Mouse (Mus musculus) liver, embryonic 11.5 days (tissue): ENCODE data around the gene Kdm2a. TPM values are rescaled to one million over a fixed set of nuclear protein-coding genes. Genes with fewer than 3 reads are reported as not detected.

Source experiments
- ATAC-seq: fragments of 200-750 bp; cut with Nextera tagmentation; replicated peaks from 2 replicates; pipeline ENCODE4 v1.8.0; 2017; ENCODE audit warnings: moderate number of reproducible peaks, mild to moderate bottlenecking, moderate TSS enrichment, moderate library complexity; ENCODE audit not compliant: low FRiP score
- DNase-seq: peaks from one replicate; pipeline ENCODE4 v3.0.0-alpha.2; 2017; ENCODE audit warnings: low spot score
- H3K27ac ChIP-seq: fragments of 300-500 bp; sonication (generic); 2 replicates; pipeline ENCODE4 v1.5.1; 2014; ENCODE audit warnings: mild to moderate bottlenecking, low read depth, low read length, control low read depth
- H3K27me3 ChIP-seq: fragments of 300-500 bp; sonication (generic); replicated peaks from 2 replicates; pipeline ENCODE4 v1.6.1; 2014; ENCODE audit warnings: low read length, mixed read lengths; ENCODE audit not compliant: control insufficient read depth, insufficient read depth
- H3K36me3 ChIP-seq: fragments of 300-500 bp; sonication (generic); 2 replicates; pipeline ENCODE4 v1.6.1; 2014; ENCODE audit warnings: mild to moderate bottlenecking, low read length, moderate library complexity, mixed read lengths; ENCODE audit not compliant: control insufficient read depth, insufficient read depth
- H3K4me1 ChIP-seq: fragments of 300-500 bp; sonication (generic); replicated peaks from 2 replicates; pipeline ENCODE4 v1.6.1; 2014; ENCODE audit warnings: low read length, mixed read lengths; ENCODE audit not compliant: control insufficient read depth, insufficient read depth
- H3K4me2 ChIP-seq: fragments of 300-500 bp; sonication (generic); 2 replicates; pipeline ENCODE4 v1.6.1; 2014; ENCODE audit warnings: mild to moderate bottlenecking, control low read depth, moderate library complexity
- H3K4me3 ChIP-seq: fragments of 300-500 bp; sonication (generic); 2 replicates; pipeline ENCODE4 v1.5.1; 2014; ENCODE audit warnings: low read depth, low read length, control low read depth
- H3K9ac ChIP-seq: fragments of 300-500 bp; sonication (generic); 2 replicates; pipeline ENCODE4 v1.6.1; 2014; ENCODE audit warnings: low read depth, low read length, control low read depth
- H3K9me3 ChIP-seq: fragments of 300-500 bp; sonication (generic); 2 replicates; pipeline ENCODE4 v1.6.1; 2016; ENCODE audit warnings: low read length, inconsistent platforms, mixed read lengths; ENCODE audit not compliant: control insufficient read depth
- WGBS: fragments of 180-500 bp; shearing (Covaris S2); extraction: QIAGEN DNeasy Blood & Tissue Kit; methylation state at CpG from one replicate; pipeline ENCODE4 v1.1.7; 2014; 5-methylcytosine and 5-hydroxymethylcytosine counted together
- polyA plus RNA-seq: library from polyadenylated mRNA; unstranded; fragments of >200 nt; fragmentation: Nextera tagmentation; extraction: Ambion mirVana; gene quantifications from 2 replicates; pipeline ENCODE4 v1.2.1, GENCODE M21; 2014

Kdm2a gene
- polyA plus RNA-seq, 1 experiment from 2014 or later: 40.2 TPM

DNA sequence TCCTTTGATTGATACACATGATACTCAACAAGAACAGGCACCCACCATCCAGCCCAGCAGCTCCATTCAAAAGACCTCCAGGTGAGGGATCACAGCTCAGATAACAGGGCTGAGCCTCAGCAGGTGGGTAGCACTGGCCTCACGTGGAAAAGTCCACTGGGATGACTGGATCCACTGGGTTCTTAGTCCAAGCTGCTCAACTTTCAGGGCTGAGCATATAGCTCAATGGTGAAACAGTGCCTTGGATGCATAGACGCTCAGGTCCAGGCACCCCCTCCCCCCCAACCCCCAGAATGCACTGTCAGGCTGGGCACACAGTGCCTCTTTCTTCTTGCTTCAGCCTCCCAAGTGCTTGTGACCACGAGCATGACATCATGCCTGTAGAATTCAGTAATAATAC lies 24.9 kb upstream of the Kdm2a start:
- 0 out of 2 replicates have a peak, but pooled peaks cover 2% of the 10 kb centered on the region for H3K4me1 ChIP-seq
- no peak overlapping the region for H3K4me3 ChIP-seq
- H3K27me3 ChIP-seq: no peaks in the 10 kb centered on the region; the same call in 1 of the 2 replicates
- WGBS: 64% methylated on average over 3 of the region's 3 CpGs
- H3K4me2 ChIP-seq: no peak overlapping the region
- H3K9me3 ChIP-seq: no peaks in the 10 kb centered on the region
- H3K36me3 ChIP-seq: peaks cover 8% of the 10 kb centered on the region; the same call in 1 of the 2 replicates
- H3K9ac ChIP-seq: no peak overlapping the region
- DNase-seq: no peak
- H3K27ac ChIP-seq: no peak overlapping the region
- no peak for ATAC-seq

GRCm38 (mm10) chr19:4422581-4422980 lies 24.5 kb upstream of the Kdm2a start:
- ATAC-seq (no peak), DNase-seq (no peak)
- no peak overlapping the region for H3K27ac ChIP-seq
- no peak overlapping the region for H3K4me3 ChIP-seq
- H3K4me1 ChIP-seq: 0 out of 2 replicates have a peak, but pooled peaks cover 2% of the 10 kb centered on the region
- H3K9ac ChIP-seq: no peak overlapping the region
- 90% methylated on average over 3 of the region's 3 CpGs for WGBS
- peaks cover 8% of the 10 kb centered on the region; the same call in 1 of the 2 replicates for H3K36me3 ChIP-seq
- H3K9me3 ChIP-seq: no peaks in the 10 kb centered on the region
- no peaks in the 10 kb centered on the region; the same call in 1 of the 2 replicates for H3K27me3 ChIP-seq
- no peak overlapping the region for H3K4me2 ChIP-seq

DNA sequence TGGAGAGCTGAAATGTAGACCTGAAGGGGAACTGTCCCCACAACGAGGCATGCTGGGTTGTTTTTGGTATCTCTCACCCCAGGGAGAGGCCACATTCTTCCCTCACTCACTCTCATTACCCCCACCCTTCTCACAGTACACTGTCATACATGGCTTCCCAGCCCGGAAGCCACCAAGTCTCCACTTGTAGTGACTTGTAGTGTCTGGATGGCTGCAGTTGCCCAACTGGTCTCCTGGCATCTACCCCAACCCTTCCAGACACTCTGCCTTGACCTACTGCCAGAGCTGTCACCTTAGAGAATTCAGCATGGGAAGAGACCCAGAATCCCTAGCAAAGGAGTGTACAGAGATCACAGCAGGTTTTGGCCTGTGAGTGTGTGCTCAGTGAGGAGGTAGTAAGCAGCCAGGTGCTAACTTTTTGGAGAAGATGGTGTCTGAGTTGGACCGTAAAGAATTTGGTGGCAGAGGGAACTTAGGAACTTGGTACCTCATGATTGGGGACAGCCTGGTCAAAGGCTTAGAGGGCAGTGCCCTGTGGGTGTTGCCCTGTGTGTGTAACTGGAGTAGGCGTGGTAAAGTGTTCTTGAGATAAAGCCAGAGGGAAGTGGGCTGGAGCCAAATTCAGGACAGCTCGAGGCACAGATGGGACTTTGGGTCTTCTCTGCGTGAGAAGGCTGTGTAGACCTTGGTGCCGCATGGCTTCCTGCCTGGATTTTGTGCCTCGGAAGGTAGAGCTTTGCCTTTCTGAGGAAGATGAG lies 22.2 kb upstream of the Kdm2a start:
- Histone ChIP-seq H3K9me3 (no peaks in the 10 kb centered on the region), H3K4me3 (no peak overlapping the region), H3K36me3 (peaks cover 5% of the 10 kb centered on the region; the same call in 1 of the 2 replicates), H3K4me2 (no peak overlapping the region), H3K27ac (no peak overlapping the region), H3K4me1 (0 out of 2 replicates have a peak, but pooled peaks cover 2% of the 10 kb centered on the region), H3K9ac (no peak overlapping the region), H3K27me3 (no peaks in the 10 kb centered on the region)
- ATAC-seq (no peak), DNase-seq (no peak)
- WGBS: 69% methylated on average over 8 of the region's 8 CpGs

DNA sequence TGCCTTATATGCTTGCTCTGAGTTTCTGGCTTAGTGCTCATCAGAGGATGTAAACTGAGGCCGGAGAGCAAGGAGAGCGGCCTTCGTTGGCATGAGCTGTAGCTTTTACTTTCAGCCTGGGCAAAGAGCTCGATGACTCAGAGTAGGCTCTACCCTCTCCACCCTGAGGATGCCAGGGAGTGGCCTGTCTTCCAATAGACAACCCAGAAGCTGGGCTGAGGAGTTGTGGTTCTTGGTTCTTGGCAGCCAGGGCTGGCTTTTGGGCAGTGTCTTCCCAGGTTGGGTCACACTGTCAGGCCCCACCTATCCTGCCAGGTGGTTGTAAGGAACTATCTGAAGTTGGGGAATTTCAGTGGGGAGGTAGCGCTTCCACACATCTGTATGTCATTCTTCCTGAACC lies 21.6 kb upstream of the Kdm2a start:
- H3K4me1 ChIP-seq: 0 out of 2 replicates have a peak, but pooled peaks cover 2% of the 10 kb centered on the region
- H3K9ac ChIP-seq: no peak overlapping the region
- no peaks in the 10 kb centered on the region for H3K9me3 ChIP-seq
- H3K4me2 ChIP-seq: no peak overlapping the region
- H3K27ac ChIP-seq: no peak overlapping the region
- WGBS: 89% methylated on average over 5 of the region's 5 CpGs
- H3K27me3 ChIP-seq: no peaks in the 10 kb centered on the region
- ATAC-seq (no peak), DNase-seq (no peak)
- H3K36me3 ChIP-seq: peaks cover 3% of the 10 kb centered on the region; the same call in 1 of the 2 replicates
- no peak overlapping the region for H3K4me3 ChIP-seq

GRCm38 (mm10) chr19:4417713-4418112 lies 19.6 kb upstream of the Kdm2a start:
- H3K4me2 ChIP-seq: no peak overlapping the region

DNA sequence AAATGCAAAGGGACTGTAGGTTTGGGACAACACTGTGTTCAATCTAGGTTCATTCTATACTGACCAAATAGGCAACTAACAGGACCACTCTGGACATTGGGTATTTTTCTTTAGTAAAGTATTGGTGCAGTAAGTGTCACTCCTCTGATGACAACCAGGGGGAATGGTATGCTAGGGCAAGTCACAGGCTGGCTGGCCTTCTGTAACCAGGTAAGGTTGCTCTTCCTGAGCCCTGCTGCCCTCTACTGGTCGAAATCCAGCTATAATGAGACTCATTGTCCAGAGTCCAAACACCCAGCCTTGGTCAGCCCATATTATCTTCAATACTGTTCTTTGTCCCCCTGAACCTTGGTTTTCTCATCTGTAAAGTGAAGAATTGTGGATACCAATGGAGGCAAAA lies 19.1 kb upstream of the Kdm2a start:
- H3K4me3 ChIP-seq: no peak overlapping the region
- no peaks in the 10 kb centered on the region for H3K27me3 ChIP-seq
- H3K9ac ChIP-seq: no peak overlapping the region
- no peaks in the 10 kb centered on the region for H3K9me3 ChIP-seq
- ATAC-seq (peak; percentile 54; the same call in 1 of the 2 replicates), DNase-seq (no peak)
- 0% methylated on average over 1 of the region's 1 CpGs for WGBS
- H3K27ac ChIP-seq: no peak overlapping the region
- peaks cover 3% of the 10 kb centered on the region; the same call in 1 of the 2 replicates for H3K36me3 ChIP-seq
- H3K4me2 ChIP-seq: no peak overlapping the region
- 0 out of 2 replicates have a peak, but pooled peaks cover 2% of the 10 kb centered on the region for H3K4me1 ChIP-seq

More at GRCm38 (mm10) chr19:4417713-4418112, 19.6 kb upstream of the Kdm2a start:
- H3K9me3 ChIP-seq: no peaks in the 10 kb centered on the region
- no peak overlapping the region for H3K27ac ChIP-seq
- no peak overlapping the region for H3K4me3 ChIP-seq
- H3K9ac ChIP-seq: no peak overlapping the region
- ATAC-seq (no peak), DNase-seq (no peak)
- 0 out of 2 replicates have a peak, but pooled peaks cover 2% of the 10 kb centered on the region for H3K4me1 ChIP-seq
- H3K36me3 ChIP-seq: peaks cover 3% of the 10 kb centered on the region; the same call in 1 of the 2 replicates
- H3K27me3 ChIP-seq: no peaks in the 10 kb centered on the region

GRCm38 (mm10) chr19:4414631-4415030 lies 16.5 kb upstream of the Kdm2a start:
- no peak overlapping the region for H3K9ac ChIP-seq
- 86% methylated on average over 1 of the region's 1 CpGs for WGBS
- H3K4me2 ChIP-seq: no peak overlapping the region
- H3K27ac ChIP-seq: no peak overlapping the region
- H3K4me1 ChIP-seq: no peaks in the 10 kb centered on the region
- no peak overlapping the region for H3K4me3 ChIP-seq
- H3K9me3 ChIP-seq: no peaks in the 10 kb centered on the region
- ATAC-seq: no peak
- no peaks in the 10 kb centered on the region for H3K27me3 ChIP-seq
- DNase-seq: no peak
- no peaks in the 10 kb centered on the region for H3K36me3 ChIP-seq

GRCm38 (mm10) chr19:4409062-4409461 lies 11.0 kb upstream of the Kdm2a start:
- Histone ChIP-seq H3K4me2 (no peak overlapping the region), H3K4me3 (no peak overlapping the region), H3K9ac (no peak overlapping the region), H3K27me3 (no peaks in the 10 kb centered on the region), H3K9me3 (no peaks in the 10 kb centered on the region), H3K27ac (no peak overlapping the region), H3K4me1 (no peaks in the 10 kb centered on the region), H3K36me3 (no peaks in the 10 kb centered on the region)
- ATAC-seq (no peak), DNase-seq (no peak)
- 36% methylated on average over 2 of the region's 2 CpGs for WGBS

GRCm38 (mm10) chr19:4404840-4405239 lies 6.8 kb upstream of the Kdm2a start:
- H3K36me3 ChIP-seq: no peaks in the 10 kb centered on the region
- H3K9ac ChIP-seq: no peak overlapping the region
- H3K27ac ChIP-seq: no peak overlapping the region
- H3K9me3 ChIP-seq: no peaks in the 10 kb centered on the region
- no peak overlapping the region for H3K4me2 ChIP-seq
- H3K4me3 ChIP-seq: no peak overlapping the region
- ATAC-seq (no peak), DNase-seq (no peak)
- no peaks in the 10 kb centered on the region for H3K27me3 ChIP-seq
- 84% methylated on average over 2 of the region's 2 CpGs for WGBS
- no peaks in the 10 kb centered on the region for H3K4me1 ChIP-seq
